Mouse (Mus musculus): ENCODE data around the gene Pax7. TPM values are rescaled to one million over a fixed set of nuclear protein-coding genes. Genes with fewer than 3 reads are reported as not detected.

The Pax7 gene
- not detected for polyA plus RNA-seq (2017; shearing (Covaris generic))

GRCm38 (mm10) chr4:139833036-139833634 lies at the start of gene Pax7:
Gene Pax7 (minus strand): TSS chr4:139833528.

Other genes with a start within 250 kb of the Pax7 start
- not detected for gene Gm21969, start 230.3 kb downstream of the Pax7 start, polyA plus RNA-seq (2017; shearing (Covaris generic))
- 25.3 TPM for gene Aldh4a1, start 210.7 kb downstream of the Pax7 start, polyA plus RNA-seq (2017; shearing (Covaris generic))
- gene Tas1r2, start 180.0 kb downstream of the Pax7 start, polyA plus RNA-seq (2017; shearing (Covaris generic)) = not detected
- not detected for gene Klhdc7a, start 134.5 kb upstream of the Pax7 start, polyA plus RNA-seq (2017; shearing (Covaris generic))

Measured in CD4-positive, CD25-positive, alpha-beta regulatory T cell (primary cell).